Mouse (Mus musculus): ENCODE data around the gene Msi2. TPM values are rescaled to one million over a fixed set of nuclear protein-coding genes. Genes with fewer than 3 reads are reported as not detected.
A peak's percentile ranks its signal among the peaks of the same experiment; 100 is the strongest.

Msi2 gene
- total RNA-seq, 2 experiments from 2014 or later = 192 TPM

- DNase-seq = no peak
- intact Hi-C loops (cut with DNase I) = loop anchor here (10.0 kb wide), 1 partner anchor 452 kb away; no protein-coding TSS in a partner anchor
These were observed 211.5 kb downstream of the Msi2 start for GRCm38 (mm10) chr11:88506544-88507419.

DNA sequence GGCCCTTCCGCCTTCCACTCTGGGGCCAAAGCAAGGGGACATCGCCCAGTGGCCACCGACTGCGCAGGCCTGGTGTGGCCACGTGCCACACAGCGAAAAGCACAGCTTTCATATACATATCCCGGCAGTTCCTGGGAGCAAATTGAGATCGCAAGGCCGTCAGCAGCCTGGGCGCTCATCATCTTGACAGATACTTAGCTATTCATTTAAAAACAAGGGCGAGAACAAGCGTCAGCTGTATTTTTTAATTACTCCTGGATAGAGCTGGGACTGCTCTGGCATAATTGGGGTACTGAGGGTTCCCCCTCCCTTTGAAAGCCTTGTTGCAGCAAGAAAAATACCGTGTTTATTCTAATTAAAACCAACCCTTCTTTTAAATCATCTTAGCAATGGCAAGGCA is 212.2 kb downstream of the Msi2 start:
- no peak for DNase-seq

GRCm38 (mm10) chr11:88502566-88502965 is 215.7 kb downstream of the Msi2 start:
- intact Hi-C loops (cut with DNase I) = loop anchor here (1.0 to 10.0 kb wide), 2 partner anchors 16 to 448 kb away; no protein-coding TSS in a partner anchor
- no peak for DNase-seq

More for the DNA sequence above, 212.2 kb downstream of the Msi2 start:
- intact Hi-C loops (cut with DNase I) = loop anchor here (10.0 kb wide), 1 partner anchor 451 kb away; no protein-coding TSS in a partner anchor

DNA sequence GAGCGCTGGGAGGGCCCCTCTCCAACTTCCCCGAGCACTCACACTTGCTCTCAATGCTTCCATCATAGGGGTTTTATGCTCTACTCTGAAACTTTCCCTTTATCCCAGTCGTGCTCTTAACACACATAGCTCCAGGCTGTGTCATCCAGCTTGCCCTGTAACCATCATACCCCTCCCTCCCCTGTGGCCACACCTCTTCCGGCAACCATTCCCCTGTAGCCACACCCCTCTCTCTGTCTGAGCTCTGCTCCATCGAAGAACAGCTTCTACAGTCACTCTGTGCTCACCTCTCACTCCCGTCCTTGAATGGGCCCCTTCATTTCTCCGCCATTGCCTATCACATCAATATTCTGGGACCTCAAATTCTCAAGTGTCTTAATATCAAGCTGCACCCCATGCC is 219.8 kb downstream of the Msi2 start:
- intact Hi-C loops (cut with DNase I) = no loop called here

DNA sequence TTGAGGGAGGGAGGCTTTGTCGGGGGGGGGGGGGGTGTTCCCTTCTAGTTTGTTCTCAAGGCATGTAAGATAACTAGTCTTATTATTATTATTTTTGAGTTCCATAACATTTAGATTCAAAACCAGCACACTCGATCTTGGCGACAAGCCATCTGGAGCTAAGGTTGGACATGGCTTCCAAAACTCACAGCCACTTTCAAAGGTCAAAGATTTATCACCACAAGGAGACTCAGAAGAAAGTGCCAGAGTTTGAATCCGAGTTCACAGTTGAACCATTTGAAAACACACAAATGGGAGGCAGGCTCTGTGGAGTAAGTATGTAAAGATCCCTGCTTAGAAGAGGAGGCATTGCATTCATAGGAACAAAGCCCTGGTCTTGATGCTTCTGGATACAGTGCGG is 221.9 kb downstream of the Msi2 start:
- peak in 1 of 2 experiments; percentile 48 for DNase-seq
- intact Hi-C loops (cut with DNase I) = no loop called here

More for the DNA sequence above, 219.8 kb downstream of the Msi2 start:
- no peak for DNase-seq

- intact Hi-C loops (cut with DNase I) = no loop called here
- no peak for DNase-seq
These were observed 222.6 kb downstream of the Msi2 start for GRCm38 (mm10) chr11:88495759-88496158.

GRCm38 (mm10) chr11:88495018-88495417 is 223.3 kb downstream of the Msi2 start:
- intact Hi-C loops (cut with DNase I) = no loop called here
- no peak for DNase-seq

- DNase-seq = no peak
- intact Hi-C loops (cut with DNase I) = no loop called here
These were observed 224.3 kb downstream of the Msi2 start for GRCm38 (mm10) chr11:88493795-88494559.

DNA sequence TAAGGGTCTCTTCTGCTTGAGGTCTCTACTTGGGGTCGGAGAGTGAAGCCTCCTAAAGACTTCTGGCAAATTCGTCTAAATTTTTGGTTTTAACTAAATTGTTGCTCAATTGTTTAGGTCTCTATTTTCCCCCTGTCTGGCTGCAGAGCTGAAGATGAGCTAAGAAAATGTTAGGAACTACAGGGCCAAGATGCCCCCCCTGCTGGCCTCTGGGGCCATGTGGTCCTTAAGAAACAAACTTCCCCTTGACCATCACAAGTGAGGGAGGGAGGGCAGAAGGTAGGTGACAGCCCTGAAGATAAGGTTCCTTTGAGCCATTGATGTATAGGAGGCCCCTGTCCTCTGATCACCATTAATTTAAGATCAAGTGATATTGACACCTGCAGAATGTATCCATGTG is 225.7 kb downstream of the Msi2 start:
- no peak for DNase-seq
- intact Hi-C loops (cut with DNase I) = no loop called here

- no peak for DNase-seq
- intact Hi-C loops (cut with DNase I) = loop anchor here (2.0 kb wide), 1 partner anchor 33 kb away; no protein-coding TSS in a partner anchor
These were observed 228.3 kb downstream of the Msi2 start for GRCm38 (mm10) chr11:88489985-88490384.

GRCm38 (mm10) chr11:88488941-88489724 is 229.2 kb downstream of the Msi2 start:
- DNase-seq = peak in 1 of 2 experiments; percentile 45

GRCm38 (mm10) chr11:88488175-88488940 is 230.0 kb downstream of the Msi2 start:
- intact Hi-C loops (cut with DNase I) = loop anchor here (2.0 kb wide), 1 partner anchor 34 kb away; no protein-coding TSS in a partner anchor

More at GRCm38 (mm10) chr11:88488941-88489724, 229.2 kb downstream of the Msi2 start:
- intact Hi-C loops (cut with DNase I) = loop anchor here (2.0 kb wide), 1 partner anchor 34 kb away; no protein-coding TSS in a partner anchor

DNA sequence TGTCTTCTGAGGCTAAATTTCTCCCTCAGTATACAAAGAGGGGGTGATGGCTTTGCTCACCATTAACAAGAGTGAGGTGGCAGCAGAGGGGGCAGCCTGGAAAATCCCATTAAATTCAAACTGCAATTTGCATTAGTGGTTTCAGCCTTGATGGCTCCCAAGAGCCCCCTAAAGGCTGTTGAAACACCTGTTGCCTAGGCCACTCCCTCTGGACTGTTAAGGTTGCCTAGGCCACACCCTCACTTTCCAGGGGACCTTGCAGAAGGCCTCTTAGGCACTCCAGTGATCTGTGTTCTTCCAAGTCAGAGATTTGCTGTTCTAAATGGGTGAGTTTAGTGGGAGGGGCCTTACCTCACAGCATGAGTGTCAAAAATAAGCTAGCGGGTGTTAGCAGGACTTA is 232.3 kb downstream of the Msi2 start:
- DNase-seq = no peak
- intact Hi-C loops (cut with DNase I) = no loop called here

More at GRCm38 (mm10) chr11:88488175-88488940, 230.0 kb downstream of the Msi2 start:
- DNase-seq = no peak

DNA sequence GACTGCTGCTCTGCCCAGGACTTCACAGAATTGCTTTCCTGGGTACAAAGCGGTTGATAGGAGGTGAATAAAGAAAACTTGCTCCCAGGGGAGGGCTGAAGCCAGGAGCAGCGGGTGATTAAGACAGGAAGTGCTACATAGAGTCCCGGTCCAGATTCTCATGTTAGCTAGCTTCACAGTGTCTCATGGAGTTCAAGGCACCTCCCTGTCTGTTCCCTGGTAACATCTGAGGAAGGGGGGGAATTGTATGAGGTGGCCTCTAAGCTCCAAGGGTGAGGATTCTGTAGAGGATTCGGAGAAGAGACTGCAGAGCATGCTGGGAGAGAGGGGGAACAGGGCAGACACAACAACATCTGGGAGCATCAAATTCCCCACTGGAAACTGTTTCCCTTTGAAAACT is 233.2 kb downstream of the Msi2 start:
- no peak for DNase-seq
- intact Hi-C loops (cut with DNase I) = no loop called here

DNA sequence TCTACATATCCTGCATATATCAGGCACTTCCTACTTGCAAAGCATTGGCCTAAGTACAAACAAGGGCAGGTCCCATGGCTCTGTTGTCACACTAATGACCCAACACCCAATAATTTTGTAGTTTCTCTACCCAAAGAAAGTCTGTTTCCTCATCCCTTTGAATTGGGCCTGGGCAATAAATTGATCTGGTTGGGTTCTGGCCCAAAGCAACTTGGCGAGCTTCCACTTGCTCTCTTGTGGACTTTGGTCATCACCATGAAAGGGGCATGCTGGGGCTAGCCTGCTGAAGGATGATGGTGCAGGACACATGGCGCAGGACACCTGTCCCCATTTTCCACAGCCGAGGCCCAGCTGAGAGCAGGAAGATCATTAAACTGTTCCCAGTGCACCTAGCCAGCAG is 234.3 kb downstream of the Msi2 start:
- intact Hi-C loops (cut with DNase I) = no loop called here
- DNase-seq = no peak

- intact Hi-C loops (cut with DNase I) = no loop called here
These were observed 235.7 kb downstream of the Msi2 start for GRCm38 (mm10) chr11:88482636-88483035.

GRCm38 (mm10) chr11:88482236-88482635 is 236.1 kb downstream of the Msi2 start:
- intact Hi-C loops (cut with DNase I) = no loop called here
- no peak for DNase-seq

More at GRCm38 (mm10) chr11:88482636-88483035, 235.7 kb downstream of the Msi2 start:
- no peak for DNase-seq

GRCm38 (mm10) chr11:88481602-88482161 is 236.6 kb downstream of the Msi2 start:
- intact Hi-C loops (cut with DNase I) = no loop called here

DNA sequence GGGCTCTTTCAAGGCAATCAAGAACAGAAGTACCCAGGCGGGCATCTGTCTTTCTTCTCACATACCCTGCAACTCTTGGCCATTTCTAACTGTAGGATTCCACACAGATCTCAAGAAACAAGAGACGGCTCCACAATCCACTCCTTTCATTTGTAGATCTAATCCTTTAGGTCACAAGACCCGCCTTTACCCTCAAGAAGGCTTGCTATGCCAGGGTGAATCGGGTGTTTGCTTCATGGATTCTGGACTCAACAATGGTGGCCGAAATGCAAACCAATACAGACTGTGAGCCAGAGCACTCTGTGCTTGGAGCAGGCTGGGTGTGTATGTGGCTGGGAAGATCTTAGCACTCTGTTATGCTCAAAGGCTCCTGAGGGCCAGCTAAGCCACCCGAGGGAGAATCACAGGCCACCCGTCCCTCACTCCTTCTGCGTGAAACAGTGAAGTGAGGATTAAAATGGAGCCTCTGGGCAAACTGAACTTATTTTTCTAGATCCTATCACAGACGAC is 237.2 kb downstream of the Msi2 start:
- intact Hi-C loops (cut with DNase I) = no loop called here
- DNase-seq = no peak

More at GRCm38 (mm10) chr11:88481602-88482161, 236.6 kb downstream of the Msi2 start:
- DNase-seq = no peak
